Mouse (Mus musculus) spleen, adult 2 months (tissue): ENCODE data around the gene Efna3.

ENCODE experiments used
- CTCF ChIP-seq: fragments of 200-500 bp; IDR thresholded peaks from 2 replicates; pipeline ENCODE4 v1.5.1; 2011; ENCODE audit warnings: mild to moderate bottlenecking, inconsistent platforms; ENCODE audit not compliant: insufficient read depth, insufficient read length, insufficient replicate concordance; ENCODE audit errors: extremely low read depth
- POLR2A ChIP-seq: fragments of 200-500 bp; IDR thresholded peaks from 2 replicates; pipeline ENCODE4 v1.6.1; 2011; ENCODE audit warnings: low read depth, low read length, inconsistent platforms

- no peak for TF ChIP-seq CTCF
- TF ChIP-seq POLR2A = no peak
Observed at GRCm38 (mm10) chr3:89288503-89288928, 34.2 kb downstream of the Efna3 start.
